Mouse (Mus musculus) frontal cortex, adult 2 months (tissue): ENCODE data around the gene Ifit3b. TPM values are rescaled to one million over a fixed set of nuclear protein-coding genes. Genes with fewer than 3 reads are reported as not detected.
"Not testable (repeated sequence)": the region's sequence is repeated elsewhere in the genome, so short reads cannot be mapped to it uniquely, and the experiment has no call there.

Experiments used
- DNase-seq, 2 experiments: peaks; one replicate each; pipeline ENCODE4 v3.0.0; 2022; ENCODE audit warnings: low spot score in 1 of 2; ENCODE audit errors: extremely low spot score in 1 of 2
- polyA plus RNA-seq: library from polyadenylated mRNA; depleted of rRNA; stranded (reverse); fragments of >200 nt; gene quantifications from 2 replicates; pipeline ENCODE4 v1.2.3, GENCODE M21; 2012; rRNA removed

Ifit3b gene
- 8.1 and 8.4 TPM in 2 replicates for polyA plus RNA-seq

DNA sequence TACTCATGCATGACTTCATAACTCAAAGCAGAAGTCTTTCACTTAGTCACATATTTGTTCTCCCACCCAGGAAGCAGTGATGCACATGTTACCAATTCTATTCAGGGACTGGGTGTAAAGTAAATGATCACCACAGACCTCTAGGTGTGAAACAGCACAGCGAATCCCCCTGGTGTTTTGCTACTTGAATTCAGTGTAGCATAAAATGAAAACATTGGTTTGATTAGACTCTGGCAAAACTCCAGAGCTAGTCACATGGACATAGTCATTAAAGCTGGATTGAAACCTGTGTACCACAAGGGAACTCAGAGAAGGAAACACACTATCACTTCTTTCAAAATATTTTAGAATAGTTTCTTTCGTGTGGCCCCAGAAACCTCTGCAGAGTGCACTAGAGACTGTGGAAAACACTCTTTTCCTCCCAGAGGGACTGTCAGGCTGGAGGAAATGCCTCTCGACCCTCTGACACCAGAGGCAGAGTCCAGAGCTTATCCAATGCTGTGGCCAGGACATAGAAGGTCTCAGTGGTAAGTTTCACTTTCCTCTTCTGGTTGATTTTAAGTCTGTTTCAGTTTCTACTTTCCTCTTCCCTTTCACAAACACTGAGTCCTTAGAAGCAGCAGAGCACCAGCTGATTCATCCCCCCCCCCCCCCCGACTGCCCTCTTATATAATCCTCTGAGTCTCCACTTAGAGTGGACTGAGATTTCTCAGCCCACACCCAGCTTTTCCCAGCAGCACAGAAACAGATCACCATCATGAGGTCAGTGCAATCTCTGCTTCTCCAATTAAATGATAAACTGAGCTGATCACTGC lies at the start of gene Ifit3b:
TSS of gene Ifit3b (plus strand) at position 734 of the 815 bp plus-strand sequence.
- DNase-seq = peak in 1 of 2 experiments; percentile 39

GRCm38 (mm10) chr19:34562556-34562955 lies 45.2 kb upstream of the Ifit3b start:
- DNase-seq = no peak

GRCm38 (mm10) chr19:34566178-34566784 lies 41.5 kb upstream of the Ifit3b start:
- no peak for DNase-seq

DNA sequence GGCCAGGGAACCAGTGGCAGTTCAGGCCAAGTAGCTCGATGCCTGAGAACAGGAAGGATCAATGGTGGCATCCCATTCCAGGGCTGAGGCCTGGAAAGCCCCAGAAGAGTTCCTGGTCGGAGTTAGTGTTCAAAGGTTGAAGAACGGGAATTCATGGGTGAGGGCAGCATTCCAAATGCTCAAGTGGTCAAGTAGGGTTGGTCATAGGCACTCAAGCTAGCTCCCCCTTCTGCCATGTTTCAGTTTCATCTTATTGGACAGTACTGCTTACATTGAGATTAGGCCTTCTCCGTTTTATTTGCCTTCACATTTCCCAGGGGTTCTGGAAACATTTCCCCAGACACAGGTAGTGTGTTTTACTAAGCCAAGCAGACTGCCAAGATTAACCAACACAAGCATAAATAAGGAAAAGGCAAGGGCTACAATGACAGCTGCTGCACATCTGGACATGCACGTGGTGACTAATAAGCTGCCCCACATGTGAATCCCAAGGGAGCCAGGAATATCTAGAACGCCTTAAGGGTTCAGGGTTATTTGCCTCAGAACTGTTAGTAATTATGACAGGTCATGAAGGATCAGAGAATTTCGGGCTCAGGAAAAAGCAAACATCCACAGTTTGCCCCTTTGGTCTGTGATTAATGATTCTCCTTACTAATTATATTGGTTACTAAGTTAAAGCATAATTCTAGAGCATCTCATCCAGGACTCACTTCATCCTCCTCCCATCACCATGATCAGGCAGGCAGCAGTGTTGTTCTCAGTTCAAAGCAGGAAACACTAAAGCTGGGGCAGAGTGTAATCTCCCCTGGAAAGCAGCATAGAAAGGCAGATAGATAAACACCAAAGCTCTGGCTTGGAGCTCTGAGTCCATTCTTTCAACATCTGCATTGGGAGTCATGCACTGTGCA lies 38.5 kb upstream of the Ifit3b start:
- no peak for DNase-seq

DNA sequence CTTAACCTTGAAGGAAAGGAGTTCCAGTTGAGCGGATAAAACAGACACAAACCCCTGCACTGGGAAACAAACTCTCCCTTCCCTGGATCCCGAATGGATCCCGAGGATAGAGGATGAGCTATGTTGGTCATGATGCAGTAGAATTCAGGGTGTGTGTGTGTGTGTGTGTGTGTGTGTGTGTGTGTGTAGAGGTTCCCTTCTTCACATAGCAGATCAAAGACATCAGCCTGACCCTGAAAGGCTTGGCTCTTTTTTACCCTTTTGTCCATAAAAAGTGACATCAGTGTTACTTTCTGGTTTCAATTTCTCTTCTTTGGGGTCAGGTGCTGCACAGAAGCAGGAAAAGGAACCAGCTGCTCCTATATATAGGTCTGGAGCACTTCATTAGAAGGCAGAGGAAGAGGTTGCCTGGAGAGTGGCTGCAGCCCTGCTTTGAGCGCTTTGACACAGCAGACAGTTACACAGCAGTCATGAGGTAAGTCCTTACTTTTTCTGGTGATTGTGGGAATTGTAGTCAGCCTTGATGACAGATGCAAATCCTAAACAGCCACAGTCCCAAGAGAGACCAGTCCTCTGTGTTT lies 37.8 kb upstream of the Ifit3b start:
- DNase-seq = no peak

DNA sequence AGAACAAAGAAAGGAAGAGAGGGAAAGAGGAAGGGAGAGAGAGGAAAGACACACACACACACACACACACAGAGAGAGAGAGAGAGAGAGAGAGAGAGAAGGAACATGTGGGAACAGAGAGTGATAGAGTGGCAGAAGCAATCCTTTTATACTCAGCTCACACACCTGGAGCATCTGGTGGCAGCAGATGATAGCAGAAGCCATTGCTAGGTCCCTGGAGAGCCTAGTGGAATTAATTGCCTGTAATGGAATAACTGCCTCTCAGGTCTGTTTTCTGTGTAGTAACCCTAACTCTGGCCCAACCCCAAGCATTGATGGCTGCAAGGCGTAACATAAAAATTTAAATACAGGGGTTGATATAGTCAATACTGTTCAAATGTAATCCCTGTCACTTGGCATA lies 36.7 kb upstream of the Ifit3b start:
- no peak for DNase-seq

GRCm38 (mm10) chr19:34573650-34574049 lies 34.1 kb upstream of the Ifit3b start:
- no peak for DNase-seq

GRCm38 (mm10) chr19:34577121-34577520 lies 30.6 kb upstream of the Ifit3b start:
- no peak for DNase-seq

DNA sequence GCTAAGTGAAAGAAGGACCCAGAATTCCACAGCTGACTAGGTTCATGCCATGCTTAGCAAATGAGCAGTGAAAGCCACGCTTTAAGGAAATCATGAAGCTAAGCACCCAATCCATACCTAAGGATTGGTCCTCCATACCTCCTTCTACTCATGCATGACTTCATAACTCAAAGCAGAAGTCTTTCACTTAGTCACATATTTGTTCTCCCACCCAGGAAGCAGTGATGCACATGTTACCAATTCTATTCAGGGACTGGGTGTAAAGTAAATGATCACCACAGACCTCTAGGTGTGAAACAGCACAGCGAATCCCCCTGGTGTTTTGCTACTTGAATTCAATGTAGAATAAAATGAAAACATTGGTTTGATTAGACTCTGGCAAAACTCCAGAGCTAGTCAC lies 25.1 kb upstream of the Ifit3b start:
- DNase-seq = not testable (repeated sequence)

DNA sequence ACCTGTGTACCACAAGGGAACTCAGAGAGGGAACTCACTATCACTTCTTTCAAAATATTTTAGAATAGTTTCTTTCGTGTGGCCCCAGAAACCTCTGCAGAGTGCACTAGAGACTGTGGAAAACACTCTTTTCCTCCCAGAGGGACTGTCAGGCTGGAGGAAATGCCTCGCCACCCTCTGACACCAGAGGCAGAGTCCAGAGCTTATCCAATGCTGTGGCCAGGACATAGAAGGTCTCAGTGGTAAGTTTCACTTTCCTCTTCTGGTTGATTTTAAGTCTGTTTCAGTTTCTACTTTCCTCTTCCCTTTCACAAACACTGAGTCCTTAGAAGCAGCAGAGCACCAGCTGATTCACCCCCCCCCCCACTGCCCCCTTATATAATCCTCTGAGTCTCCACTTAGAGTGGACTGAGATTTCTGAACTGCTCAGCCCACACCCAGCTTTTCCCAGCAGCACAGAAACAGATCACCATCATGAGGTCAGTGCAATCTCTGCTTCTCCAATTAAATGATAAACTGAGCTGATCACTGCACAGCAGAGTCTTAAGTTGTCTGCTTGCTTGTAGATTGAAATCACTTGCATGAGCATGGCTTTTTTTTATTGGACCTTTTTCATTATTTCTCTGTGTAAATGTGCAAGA lies 24.5 kb upstream of the Ifit3b start, which contains the start of gene Ifit3:
TSS of gene Ifit3 (plus strand) at position 406 of the 641 bp plus-strand sequence.
- DNase-seq = not testable (repeated sequence)

- DNase-seq = not testable (repeated sequence)
Observed at GRCm38 (mm10) chr19:34585740-34586458, 21.9 kb upstream of the Ifit3b start.

GRCm38 (mm10) chr19:34587898-34588692 lies 19.7 kb upstream of the Ifit3b start:
- DNase-seq = peak in 1 of 2 experiments; percentile 33

GRCm38 (mm10) chr19:34588959-34589358 lies 18.8 kb upstream of the Ifit3b start:
- no peak for DNase-seq

DNA sequence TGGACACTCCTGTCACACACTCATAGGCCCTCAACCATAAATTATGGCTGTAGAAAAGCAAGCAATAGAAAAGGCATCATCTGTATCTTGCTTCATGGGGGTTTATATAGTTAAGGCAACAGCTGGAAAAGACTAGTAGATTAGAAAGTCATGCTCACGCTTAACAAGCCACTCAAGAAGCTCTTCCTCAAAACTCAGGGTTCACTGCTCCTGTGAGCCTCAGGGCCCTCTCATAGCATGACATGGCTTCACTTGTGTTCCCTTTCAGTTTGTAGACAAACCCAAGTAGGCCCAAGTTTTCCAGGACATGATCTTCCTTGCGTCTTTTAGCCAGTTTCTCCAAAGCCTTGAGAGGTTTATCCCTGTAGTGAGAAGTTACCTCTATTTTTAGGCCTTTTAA lies 14.3 kb upstream of the Ifit3b start:
- no peak for DNase-seq

GRCm38 (mm10) chr19:34594523-34594922 lies 13.2 kb upstream of the Ifit3b start:
- not testable (repeated sequence) for DNase-seq

GRCm38 (mm10) chr19:34596811-34597210 lies 11.0 kb upstream of the Ifit3b start:
- no peak for DNase-seq

- DNase-seq = peak in 1 of 2 experiments; percentile 73
Observed at GRCm38 (mm10) chr19:34598341-34598740, 9.4 kb upstream of the Ifit3b start.

GRCm38 (mm10) chr19:34599250-34599649 lies 8.5 kb upstream of the Ifit3b start:
- DNase-seq = not testable (repeated sequence)
